In genomic region chr3:96692506-96692905, GRCm38 (mm10) we compare ENCODE assay signal across 10 mouse cellular contexts. TPM values are rescaled to one million over a fixed set of nuclear protein-coding genes. Genes with fewer than 3 reads are reported as not detected.
DNase-seq lines count a peak whose midpoint lies in the region; TF ChIP-seq lines count a peak whose summit lies in the region.
"Had no signal": no experiment of that assay in that cellular context is flagged by ENCODE, and none has a peak within 500 bp of the region (broad histone marks: within the 10 kb centered on the region; RNA-seq: fewer than 3 reads in every experiment).

No protein-coding gene starts in this region.

- H3K4me1 ChIP-seq in cerebellum, adult 2 months (ENCODE audit: control insufficient read depth, insufficient read depth, low read length) = no peaks in the 10 kb centered on the region
- H3K4me1 ChIP-seq in limb, embryonic 10.5 days = peaks cover 20% of the 10 kb centered on the region

- no peaks in the 10 kb centered on the region; the same call in 1 of the 2 replicates for H3K27me3 ChIP-seq in cerebellum, adult 2 months (ENCODE audit: control insufficient read depth, insufficient read depth, low read length)
- peaks cover 17% of the 10 kb centered on the region for H3K27me3 ChIP-seq in limb, embryonic 10.5 days (ENCODE audit: low read depth, poor library complexity, severe bottlenecking)
- H3K27me3 ChIP-seq: heart, embryonic 15.5 days had no signal

- no peak for DNase-seq in cerebellum, adult 2 months
- DNase-seq in cerebellum, adult 9-10 months = no peak
- DNase-seq in left cerebral cortex, adult 2 months (ENCODE audit: extremely low spot score in 1 of 2, low spot score in 2 of 2) = no peak
- no peak for DNase-seq in left cerebral cortex, adult 18-20 months (ENCODE audit: low spot score in 2 of 2)
- DNase-seq in R1 (ENCODE audit: low read depth, low spot score) = peak; percentile 77
- DNase-seq in limb, embryonic 10.5 days (ENCODE audit: low spot score) = no peak
- no peak for DNase-seq in frontal cortex, postnatal 36 days (ENCODE audit: low spot score in 2 of 2)
- no peak for DNase-seq in c-Kit-positive CD71-positive TER-119-positive erythroid progenitor cells, embryonic 14.5 days (ENCODE audit: low spot score)

- 0 out of 2 replicates have a peak, but pooled peaks have one; percentile 13 for TF ChIP-seq CTCF in cerebellum, adult 2 months (IDR thresholded peaks at IDR 0.05; ENCODE audit: borderline replicate concordance, insufficient read depth, low read depth, low read length)
- peak; percentile 34 for TF ChIP-seq CTCF in left cerebral cortex, adult 2 months (IDR thresholded peaks at IDR 0.05)

- 19% methylated on average over 3 of the region's 3 CpGs for WGBS in cerebellum, adult 2 months
- WGBS in limb, embryonic 10.5 days = 16% methylated on average over 3 of the region's 3 CpGs

- TF ChIP-seq POLR2A in cerebellum, adult 2 months (IDR thresholded peaks at IDR 0.05; ENCODE audit: borderline replicate concordance, insufficient read depth, low read length) = no peak

- intact Hi-C loops in left cerebral cortex, adult 2 months (cut with DNase I) = no loop called here

- H3K36me3 ChIP-seq in limb, embryonic 10.5 days = no peaks in the 10 kb centered on the region
- H3K36me3 ChIP-seq: heart, embryonic 15.5 days; lung, embryonic 15.5 days had no signal

- no peak overlapping the region for H3K27ac ChIP-seq in cerebellum, adult 2 months (ENCODE audit: insufficient read depth, low read length)
- H3K27ac ChIP-seq in left cerebral cortex, adult 2 months = no peak overlapping the region
- H3K27ac ChIP-seq in limb, embryonic 10.5 days = peak overlapping the region; percentile 58; the same call in 1 of the 2 replicates
- H3K27ac ChIP-seq: heart, embryonic 15.5 days; lung, embryonic 15.5 days had no signal

- no peak overlapping the region for H3K4me3 ChIP-seq in cerebellum, adult 2 months (replicated peaks; ENCODE audit: insufficient read depth, low read depth, low read length)
- H3K4me3 ChIP-seq in left cerebral cortex, adult 2 months = no peak overlapping the region
- no peak overlapping the region for H3K4me3 ChIP-seq in limb, embryonic 10.5 days
- H3K4me3 ChIP-seq: heart, embryonic 15.5 days; lung, embryonic 15.5 days had no signal

- H3K9me3 ChIP-seq in limb, embryonic 10.5 days (replicated peaks) = no peaks in the 10 kb centered on the region
- H3K9me3 ChIP-seq: heart, embryonic 15.5 days; lung, embryonic 15.5 days had no signal

RNA-seq across cellular contexts. Expression of gene Pias3, which starts 3.7 kb away (rescaled TPM):
- polyA plus RNA-seq in cerebellum, adult 2 months (2012; rRNA removed) = 38.6 and 41.9 TPM in 2 replicates
- 10 to 100 TPM; 23.6 to 30.3 TPM for total RNA-seq in left cerebral cortex, adult 2 months (2021)
- 10 to 100 TPM; 34.5 to 34.8 TPM for total RNA-seq in left cerebral cortex, adult 18-20 months (2021)
- polyA plus RNA-seq in limb, embryonic 10.5 days (2016; fragmentation: Nextera tagmentation; extraction: Ambion mirVana) = 36.4 and 58.3 TPM in 2 replicates

RNA-seq across cellular contexts. Expression of gene Nudt17, which starts 15.9 kb away (rescaled TPM):
- polyA plus RNA-seq in cerebellum, adult 2 months (2012; rRNA removed) = 11.8 and 14.3 TPM in 2 replicates
- total RNA-seq in left cerebral cortex, adult 2 months (2021) = 10 to 100 TPM in 1 of 2 experiments, 1 to 10 TPM in 1; 8.7 to 10.4 TPM
- 10 to 100 TPM; 12.4 to 14.9 TPM for total RNA-seq in left cerebral cortex, adult 18-20 months (2021)
- 9.1 and 9.6 TPM in 2 replicates for polyA plus RNA-seq in limb, embryonic 10.5 days (2016; fragmentation: Nextera tagmentation; extraction: Ambion mirVana)

RNA-seq across cellular contexts. Expression of gene Ankrd35, which starts 22.6 kb away (rescaled TPM):
- 9.4 and 11.6 TPM in 2 replicates for polyA plus RNA-seq in cerebellum, adult 2 months (2012; rRNA removed)
- 1 to 10 TPM; 8.3 to 9.5 TPM for total RNA-seq in left cerebral cortex, adult 2 months (2021)
- total RNA-seq in left cerebral cortex, adult 18-20 months (2021) = 1 to 10 TPM; 8.1 to 9.0 TPM
- 0.09 and 0.10 TPM in 2 replicates for polyA plus RNA-seq in limb, embryonic 10.5 days (2016; fragmentation: Nextera tagmentation; extraction: Ambion mirVana)

RNA-seq across cellular contexts. Expression of gene Polr3c, which starts 34.9 kb away (rescaled TPM):
- polyA plus RNA-seq in cerebellum, adult 2 months (2012; rRNA removed) = 42.9 and 47.1 TPM in 2 replicates
- 10 to 100 TPM; 22.7 to 25.3 TPM for total RNA-seq in left cerebral cortex, adult 2 months (2021)
- 10 to 100 TPM; 21.5 to 24.8 TPM for total RNA-seq in left cerebral cortex, adult 18-20 months (2021)
- polyA plus RNA-seq in limb, embryonic 10.5 days (2016; fragmentation: Nextera tagmentation; extraction: Ambion mirVana) = 50.2 and 51.4 TPM in 2 replicates

RNA-seq across cellular contexts. Expression of gene Rnf115, which starts 35.0 kb away (rescaled TPM):
- polyA plus RNA-seq in cerebellum, adult 2 months (2012; rRNA removed) = 57.0 and 58.8 TPM in 2 replicates
- total RNA-seq in left cerebral cortex, adult 2 months (2021) = 10 to 100 TPM; 58.3 to 61.9 TPM
- 10 to 100 TPM; 61.8 to 65.3 TPM for total RNA-seq in left cerebral cortex, adult 18-20 months (2021)
- 64.3 and 69.8 TPM in 2 replicates for polyA plus RNA-seq in limb, embryonic 10.5 days (2016; fragmentation: Nextera tagmentation; extraction: Ambion mirVana)
